Mouse (Mus musculus): Measurements from ENCODE around the gene Map2k2.

DNA sequence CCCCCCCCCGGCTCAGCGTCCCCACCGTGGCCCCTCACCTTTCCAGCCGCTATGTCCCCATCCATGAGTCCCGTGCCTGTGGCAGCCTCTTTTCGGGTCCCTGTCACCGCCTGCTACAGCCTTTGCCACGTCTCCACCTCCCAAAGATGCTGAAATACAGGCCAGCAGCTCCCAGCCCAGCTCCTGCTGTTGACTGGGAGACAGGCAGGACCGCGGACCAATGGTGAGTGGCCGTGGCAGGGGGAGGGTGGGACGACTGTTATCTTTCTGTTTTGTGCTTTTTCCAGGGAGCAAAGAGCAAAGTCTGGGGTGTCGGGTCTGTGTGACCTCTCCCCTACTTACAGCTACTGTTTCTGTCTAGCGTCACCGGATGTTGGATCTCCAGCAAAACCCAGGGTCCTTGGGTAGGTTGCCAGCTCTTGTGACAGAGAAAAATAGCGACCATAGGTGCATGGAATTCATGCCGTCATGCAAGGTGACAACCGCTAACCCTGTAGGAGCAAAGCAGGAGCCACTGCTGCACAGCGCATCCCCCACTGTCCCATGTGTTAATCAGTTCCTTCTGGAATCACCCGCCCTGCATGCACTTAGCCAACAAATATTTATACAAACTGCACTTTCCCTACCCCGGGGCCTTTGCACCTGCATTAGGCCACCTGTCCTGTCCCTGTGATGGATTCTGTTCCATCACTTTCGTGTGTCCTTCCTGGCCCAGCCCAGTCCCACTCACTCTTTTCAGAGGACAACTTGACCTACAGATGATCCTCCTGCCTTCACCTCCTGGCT is 13.1 kb upstream of the Map2k2 start:
- no peak for TF ChIP-seq CTCF (IDR thresholded peaks at IDR 0.05; ENCODE audit: extremely low read depth, insufficient read depth, low read length)
- TF ChIP-seq POLR2A (IDR thresholded peaks at IDR 0.05; ENCODE audit: extremely low read depth, insufficient read depth, low read length), result no peak
